Mouse (Mus musculus) olfactory bulb, adult 2 months (tissue): ENCODE measurements around the gene Tspan4.

Experiments
- CTCF ChIP-seq: fragments of 200-500 bp; IDR thresholded peaks from 2 replicates; pipeline ENCODE4 v1.5.1; 2012; ENCODE audit warnings: low read depth, mild to moderate bottlenecking, low read length, moderate library complexity; ENCODE audit not compliant: insufficient read depth
- POLR2A ChIP-seq: fragments of 200-500 bp; IDR thresholded peaks from 2 replicates; pipeline ENCODE4 v1.6.1; 2012; ENCODE audit warnings: mild to moderate bottlenecking, low read depth, low read length, moderate library complexity; ENCODE audit not compliant: insufficient read depth

DNA sequence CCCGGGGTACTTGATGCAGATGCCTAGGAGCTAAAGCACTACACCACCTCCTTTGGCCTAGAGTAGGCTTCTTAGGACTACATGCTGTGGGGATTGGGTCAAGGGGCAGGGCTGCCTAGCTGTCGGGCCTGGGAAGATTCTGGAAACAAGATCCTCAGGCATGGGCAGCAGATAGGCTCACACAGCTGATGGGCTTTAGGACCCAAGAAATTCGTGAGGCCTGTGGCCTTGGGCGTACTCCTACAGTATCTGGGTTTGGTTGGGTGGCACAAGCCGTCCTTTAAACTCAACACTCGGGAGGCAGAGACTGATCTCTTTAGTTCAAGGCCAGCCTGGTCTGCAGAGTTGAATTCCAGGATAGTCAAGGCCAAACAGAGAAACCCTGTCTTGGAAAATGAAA lies 2.8 kb upstream of the Tspan4 start:
- no peak for TF ChIP-seq POLR2A
- TF ChIP-seq CTCF: no peak
